Mouse (Mus musculus): ENCODE measurements around the gene Slit3. TPM values are rescaled to one million over a fixed set of nuclear protein-coding genes. Genes with fewer than 3 reads are reported as not detected.

Gene Slit3
- polyA plus RNA-seq, 1 experiment from 2014 or later, result 2.3 TPM

- Histone ChIP-seq H3K27ac (ENCODE audit: low read depth, low read length) (no peak overlapping the region), H3K9ac (ENCODE audit: low read length) (no peak overlapping the region), H3K27me3 (replicated peaks; ENCODE audit: control insufficient read depth, insufficient read depth, low read length) (no peaks in the 10 kb centered on the region), H3K4me1 (ENCODE audit: control insufficient read depth, insufficient read depth, low read length) (0 out of 2 replicates have a peak, but pooled peaks cover 3% of the 10 kb centered on the region), H3K4me3 (ENCODE audit: low read depth, low read length) (no peak overlapping the region), H3K9me3 (replicated peaks; ENCODE audit: control insufficient read depth, low read length) (no peaks in the 10 kb centered on the region), H3K4me2 (ENCODE audit: low read length) (no peak overlapping the region), H3K36me3 (ENCODE audit: control insufficient read depth, insufficient read depth, low read length) (no peaks in the 10 kb centered on the region)
- WGBS, result 87% methylated on average over 5 of the region's 5 CpGs
- ATAC-seq (no peak), DNase-seq (ENCODE audit: low spot score) (no peak)
These were observed 602.9 kb downstream of the Slit3 start for GRCm38 (mm10) chr11:35723876-35724275.

GRCm38 (mm10) chr11:35726341-35726846, 605.4 kb downstream of the Slit3 start:
- no peak overlapping the region for H3K27ac ChIP-seq (ENCODE audit: low read depth, low read length)
- no peak overlapping the region for H3K4me2 ChIP-seq (ENCODE audit: low read length)
- H3K9me3 ChIP-seq (replicated peaks; ENCODE audit: control insufficient read depth, low read length), result no peaks in the 10 kb centered on the region
- no peak for ATAC-seq
- no peak overlapping the region for H3K4me3 ChIP-seq (ENCODE audit: low read depth, low read length)
- no peaks in the 10 kb centered on the region for H3K36me3 ChIP-seq (ENCODE audit: control insufficient read depth, insufficient read depth, low read length)
- DNase-seq (ENCODE audit: low spot score), result peak; percentile 39
- 50% methylated on average over 8 of the region's 8 CpGs for WGBS
- 0 out of 2 replicates have a peak, but pooled peaks cover 3% of the 10 kb centered on the region for H3K4me1 ChIP-seq (ENCODE audit: control insufficient read depth, insufficient read depth, low read length)
- H3K27me3 ChIP-seq (replicated peaks; ENCODE audit: control insufficient read depth, insufficient read depth, low read length), result no peaks in the 10 kb centered on the region
- H3K9ac ChIP-seq (ENCODE audit: low read length), result no peak overlapping the region

- WGBS, result 92% methylated on average over 1 of the region's 1 CpGs
- Histone ChIP-seq H3K27me3 (replicated peaks; ENCODE audit: control insufficient read depth, insufficient read depth, low read length) (no peaks in the 10 kb centered on the region), H3K4me1 (ENCODE audit: control insufficient read depth, insufficient read depth, low read length) (0 out of 2 replicates have a peak, but pooled peaks cover 3% of the 10 kb centered on the region), H3K9me3 (replicated peaks; ENCODE audit: control insufficient read depth, low read length) (no peaks in the 10 kb centered on the region), H3K27ac (ENCODE audit: low read depth, low read length) (no peak overlapping the region), H3K4me3 (ENCODE audit: low read depth, low read length) (no peak overlapping the region), H3K9ac (ENCODE audit: low read length) (no peak overlapping the region), H3K36me3 (ENCODE audit: control insufficient read depth, insufficient read depth, low read length) (no peaks in the 10 kb centered on the region), H3K4me2 (ENCODE audit: low read length) (no peak overlapping the region)
- no peak for DNase-seq (ENCODE audit: low spot score)
- ATAC-seq, result no peak
These were observed 607.2 kb downstream of the Slit3 start for GRCm38 (mm10) chr11:35728200-35728599.

GRCm38 (mm10) chr11:35729186-35729585, 608.2 kb downstream of the Slit3 start:
- 0 out of 2 replicates have a peak, but pooled peaks cover 3% of the 10 kb centered on the region for H3K4me1 ChIP-seq (ENCODE audit: control insufficient read depth, insufficient read depth, low read length)

GRCm38 (mm10) chr11:35732366-35732765, 611.3 kb downstream of the Slit3 start:
- H3K27me3 ChIP-seq (replicated peaks; ENCODE audit: control insufficient read depth, insufficient read depth, low read length), result no peaks in the 10 kb centered on the region
- DNase-seq (ENCODE audit: low spot score) (no peak), ATAC-seq (no peak)
- H3K36me3 ChIP-seq (ENCODE audit: control insufficient read depth, insufficient read depth, low read length), result no peaks in the 10 kb centered on the region
- H3K27ac ChIP-seq (ENCODE audit: low read depth, low read length), result no peak overlapping the region
- 65% methylated on average over 1 of the region's 1 CpGs for WGBS
- H3K4me2 ChIP-seq (ENCODE audit: low read length), result no peak overlapping the region
- H3K4me3 ChIP-seq (ENCODE audit: low read depth, low read length), result no peak overlapping the region
- no peaks in the 10 kb centered on the region for H3K4me1 ChIP-seq (ENCODE audit: control insufficient read depth, insufficient read depth, low read length)
- no peak overlapping the region for H3K9ac ChIP-seq (ENCODE audit: low read length)
- H3K9me3 ChIP-seq (replicated peaks; ENCODE audit: control insufficient read depth, low read length), result no peaks in the 10 kb centered on the region

More at GRCm38 (mm10) chr11:35729186-35729585, 608.2 kb downstream of the Slit3 start:
- Histone ChIP-seq H3K27ac (ENCODE audit: low read depth, low read length) (no peak overlapping the region), H3K36me3 (ENCODE audit: control insufficient read depth, insufficient read depth, low read length) (no peaks in the 10 kb centered on the region), H3K4me2 (ENCODE audit: low read length) (no peak overlapping the region), H3K4me3 (ENCODE audit: low read depth, low read length) (no peak overlapping the region), H3K9ac (ENCODE audit: low read length) (no peak overlapping the region), H3K9me3 (replicated peaks; ENCODE audit: control insufficient read depth, low read length) (no peaks in the 10 kb centered on the region), H3K27me3 (replicated peaks; ENCODE audit: control insufficient read depth, insufficient read depth, low read length) (no peaks in the 10 kb centered on the region)
- DNase-seq (ENCODE audit: low spot score) (peak; percentile 5), ATAC-seq (no peak)
- WGBS, result 51% methylated on average over 5 of the region's 5 CpGs

- H3K4me2 ChIP-seq (ENCODE audit: low read length), result no peak overlapping the region
- no peaks in the 10 kb centered on the region for H3K27me3 ChIP-seq (replicated peaks; ENCODE audit: control insufficient read depth, insufficient read depth, low read length)
- 63% methylated on average over 2 of the region's 2 CpGs for WGBS
- no peaks in the 10 kb centered on the region for H3K36me3 ChIP-seq (ENCODE audit: control insufficient read depth, insufficient read depth, low read length)
- ATAC-seq, result no peak
- H3K9ac ChIP-seq (ENCODE audit: low read length), result no peak overlapping the region
- no peak for DNase-seq (ENCODE audit: low spot score)
- no peak overlapping the region for H3K4me3 ChIP-seq (ENCODE audit: low read depth, low read length)
- no peaks in the 10 kb centered on the region for H3K4me1 ChIP-seq (ENCODE audit: control insufficient read depth, insufficient read depth, low read length)
- H3K27ac ChIP-seq (ENCODE audit: low read depth, low read length), result no peak overlapping the region
- H3K9me3 ChIP-seq (replicated peaks; ENCODE audit: control insufficient read depth, low read length), result no peaks in the 10 kb centered on the region
These were observed 615.8 kb downstream of the Slit3 start for GRCm38 (mm10) chr11:35736817-35737216.

GRCm38 (mm10) chr11:35737262-35737661, 616.2 kb downstream of the Slit3 start:
- no peak for ATAC-seq
- no peaks in the 10 kb centered on the region for H3K4me1 ChIP-seq (ENCODE audit: control insufficient read depth, insufficient read depth, low read length)
- H3K9ac ChIP-seq (ENCODE audit: low read length), result no peak overlapping the region
- no peak overlapping the region for H3K4me2 ChIP-seq (ENCODE audit: low read length)
- no peaks in the 10 kb centered on the region for H3K9me3 ChIP-seq (replicated peaks; ENCODE audit: control insufficient read depth, low read length)
- H3K36me3 ChIP-seq (ENCODE audit: control insufficient read depth, insufficient read depth, low read length), result no peaks in the 10 kb centered on the region
- no peak for DNase-seq (ENCODE audit: low spot score)
- H3K27me3 ChIP-seq (replicated peaks; ENCODE audit: control insufficient read depth, insufficient read depth, low read length), result no peaks in the 10 kb centered on the region
- no peak overlapping the region for H3K4me3 ChIP-seq (ENCODE audit: low read depth, low read length)
- no peak overlapping the region for H3K27ac ChIP-seq (ENCODE audit: low read depth, low read length)
- WGBS, result 88% methylated on average over 2 of the region's 2 CpGs

GRCm38 (mm10) chr11:35738102-35738501, 617.1 kb downstream of the Slit3 start:
- H3K27ac ChIP-seq (ENCODE audit: low read depth, low read length), result no peak overlapping the region
- no peak for DNase-seq (ENCODE audit: low spot score)
- H3K9me3 ChIP-seq (replicated peaks; ENCODE audit: control insufficient read depth, low read length), result no peaks in the 10 kb centered on the region
- ATAC-seq, result no peak
- no peak overlapping the region for H3K4me3 ChIP-seq (ENCODE audit: low read depth, low read length)
- no peak overlapping the region for H3K4me2 ChIP-seq (ENCODE audit: low read length)
- no peaks in the 10 kb centered on the region for H3K36me3 ChIP-seq (ENCODE audit: control insufficient read depth, insufficient read depth, low read length)
- H3K27me3 ChIP-seq (replicated peaks; ENCODE audit: control insufficient read depth, insufficient read depth, low read length), result no peaks in the 10 kb centered on the region
- no peaks in the 10 kb centered on the region for H3K4me1 ChIP-seq (ENCODE audit: control insufficient read depth, insufficient read depth, low read length)
- no peak overlapping the region for H3K9ac ChIP-seq (ENCODE audit: low read length)
- WGBS, result 68% methylated on average over 3 of the region's 3 CpGs

- H3K4me3 ChIP-seq (ENCODE audit: low read depth, low read length), result no peak overlapping the region
- no peak overlapping the region for H3K9ac ChIP-seq (ENCODE audit: low read length)
- no peaks in the 10 kb centered on the region for H3K9me3 ChIP-seq (replicated peaks; ENCODE audit: control insufficient read depth, low read length)
- WGBS, result 92% methylated on average over 6 of the region's 6 CpGs
- no peaks in the 10 kb centered on the region for H3K4me1 ChIP-seq (ENCODE audit: control insufficient read depth, insufficient read depth, low read length)
- ATAC-seq (no peak), DNase-seq (ENCODE audit: low spot score) (no peak)
- no peak overlapping the region for H3K4me2 ChIP-seq (ENCODE audit: low read length)
- H3K36me3 ChIP-seq (ENCODE audit: control insufficient read depth, insufficient read depth, low read length), result no peaks in the 10 kb centered on the region
- no peaks in the 10 kb centered on the region for H3K27me3 ChIP-seq (replicated peaks; ENCODE audit: control insufficient read depth, insufficient read depth, low read length)
- no peak overlapping the region for H3K27ac ChIP-seq (ENCODE audit: low read depth, low read length)
These were observed 622.6 kb downstream of the Slit3 start for GRCm38 (mm10) chr11:35743586-35743985.
